Mouse (Mus musculus): ENCODE measurements around the gene Tff1. TPM values are rescaled to one million over a fixed set of nuclear protein-coding genes. Genes with fewer than 3 reads are reported as not detected.

Tff1 gene
- total and polyA plus RNA-seq, 3 experiments: not detected

GRCm38 (mm10) chr17:31136821-31137220 lies 28.3 kb downstream of the Tff1 start:
- no peak overlapping the region for H3K9ac ChIP-seq (ENCODE audit: control insufficient read depth, low read depth, low read length, poor library complexity, severe bottlenecking)
- no peaks in the 10 kb centered on the region; a peak in 1 of 4 replicates for H3K27me3 ChIP-seq (ENCODE audit: control insufficient read depth in 1 of 2, insufficient read depth in 2 of 2, low read length in 2 of 2)
- no peaks in the 10 kb centered on the region for H3K36me3 ChIP-seq (ENCODE audit: control insufficient read depth in 1 of 2, insufficient read depth in 2 of 2, low read length in 2 of 2)
- no peaks in the 10 kb centered on the region for H3K9me3 ChIP-seq (replicated peaks; ENCODE audit: insufficient read depth, low read length)
- DNase-seq (ENCODE audit: low read depth, low spot score): no peak
- no peaks in the 10 kb centered on the region for H3K79me2 ChIP-seq (ENCODE audit: control insufficient read depth, insufficient read depth, low read length, poor library complexity)
- TF ChIP-seq TBP (IDR thresholded peaks at IDR 0.05; ENCODE audit: low read depth, low read length) (no peak), RAD21 (IDR thresholded peaks at IDR 0.05; ENCODE audit: low read depth, low read length) (no peak), CTCF (IDR thresholded peaks at IDR 0.05 in 2 of 3, conservative IDR thresholded peaks at IDR 0.05 in 1 of 3; ENCODE audit: control insufficient read depth in 1 of 3, insufficient read depth in 1 of 3, low read depth in 2 of 3, low read length in 3 of 3, poor library complexity in 1 of 3, severe bottlenecking in 1 of 3) (no peak), POLR2AphosphoS2 (IDR thresholded peaks at IDR 0.05; ENCODE audit: low read length) (no peak), UBTF (IDR thresholded peaks at IDR 0.05; ENCODE audit: borderline replicate concordance, insufficient read depth, low read depth, low read length) (no peak), SMC3 (IDR thresholded peaks at IDR 0.05; ENCODE audit: low read depth, low read length) (no peak), ETS1 (IDR thresholded peaks at IDR 0.05; ENCODE audit: low read depth, low read length) (no peak), NRF1 (IDR thresholded peaks at IDR 0.05; ENCODE audit: insufficient read depth, low read depth, low read length, poor library complexity, severe bottlenecking) (no peak), E2F4 (IDR thresholded peaks at IDR 0.05; ENCODE audit: borderline replicate concordance, low read depth, low read length) (no peak), HCFC1 (IDR thresholded peaks at IDR 0.05; ENCODE audit: low read depth, low read length) (no peak), GATA1 (IDR thresholded peaks at IDR 0.05; ENCODE audit: low read depth, low read length) (no peak), MYB (IDR thresholded peaks at IDR 0.05; ENCODE audit: low read depth, low read length) (no peak), KAT2A (conservative IDR thresholded peaks at IDR 0.05; ENCODE audit: low read depth, low read length) (no peak), POLR2A (IDR thresholded peaks at IDR 0.05; ENCODE audit: control insufficient read depth in 1 of 2, insufficient read depth in 1 of 2, low read depth in 1 of 2, low read length in 2 of 2, poor library complexity in 1 of 2) (no peak), USF1 (IDR thresholded peaks at IDR 0.05; ENCODE audit: low read depth, low read length) (no peak)
- no peak overlapping the region for H3K27ac ChIP-seq (ENCODE audit: control insufficient read depth, low read depth, low read length)
- H3K4me1 ChIP-seq (ENCODE audit: control insufficient read depth in 1 of 2, insufficient read depth in 2 of 2, low read length in 2 of 2): 0 out of 4 replicates have a peak, but pooled peaks cover 0 to 2% of the 10 kb centered on the region in 2 experiments
- no peak overlapping the region for H3K4me3 ChIP-seq (ENCODE audit: control insufficient read depth in 1 of 2, insufficient read depth in 1 of 2, low read depth in 2 of 2, low read length in 2 of 2)

- TF ChIP-seq ZC3H11A (IDR thresholded peaks at IDR 0.05; ENCODE audit: low read depth, low read length) (no peak), BHLHE40 (IDR thresholded peaks at IDR 0.05; ENCODE audit: borderline replicate concordance, low read depth, low read length) (no peak), E2F4 (IDR thresholded peaks at IDR 0.05; ENCODE audit: borderline replicate concordance, low read depth, low read length) (no peak), USF2 (IDR thresholded peaks at IDR 0.05; ENCODE audit: borderline replicate concordance in 1 of 2, insufficient read depth in 1 of 2, low read depth in 1 of 2, low read length in 2 of 2) (no peak), MYC (IDR thresholded peaks at IDR 0.05; ENCODE audit: low read depth, low read length) (no peak), USF1 (IDR thresholded peaks at IDR 0.05; ENCODE audit: low read depth, low read length) (no peak), ETS1 (IDR thresholded peaks at IDR 0.05; ENCODE audit: low read depth, low read length) (no peak), ZMIZ1 (IDR thresholded peaks at IDR 0.05; ENCODE audit: low read depth, low read length) (no peak), ELF1 (IDR thresholded peaks at IDR 0.05; ENCODE audit: low read depth, low read length) (no peak), MYB (IDR thresholded peaks at IDR 0.05; ENCODE audit: low read depth, low read length) (no peak), NELFE (IDR thresholded peaks at IDR 0.05; ENCODE audit: low read depth, low read length) (no peak)
- Histone ChIP-seq H3K9me3 (replicated peaks; ENCODE audit: insufficient read depth, low read length) (no peaks in the 10 kb centered on the region), H3K4me1 (ENCODE audit: control insufficient read depth in 1 of 2, insufficient read depth in 2 of 2, low read length in 2 of 2) (0 out of 4 replicates have a peak, but pooled peaks cover 0 to 2% of the 10 kb centered on the region in 2 experiments), H3K27ac (ENCODE audit: control insufficient read depth, low read depth, low read length) (no peak overlapping the region), H3K36me3 (ENCODE audit: control insufficient read depth in 1 of 2, insufficient read depth in 2 of 2, low read length in 2 of 2) (no peaks in the 10 kb centered on the region), H3K9ac (ENCODE audit: control insufficient read depth, low read depth, low read length, poor library complexity, severe bottlenecking) (no peak overlapping the region), H3K4me3 (ENCODE audit: control insufficient read depth in 1 of 2, insufficient read depth in 1 of 2, low read depth in 2 of 2, low read length in 2 of 2) (no peak overlapping the region), H3K27me3 (ENCODE audit: control insufficient read depth in 1 of 2, insufficient read depth in 2 of 2, low read length in 2 of 2) (no peaks in the 10 kb centered on the region; a peak in 1 of 4 replicates), H3K79me2 (ENCODE audit: control insufficient read depth, insufficient read depth, low read length, poor library complexity) (no peaks in the 10 kb centered on the region)
- no peak for DNase-seq (ENCODE audit: low read depth, low spot score)
Observed at GRCm38 (mm10) chr17:31136291-31136690, 28.8 kb downstream of the Tff1 start.
